Mouse (Mus musculus) olfactory bulb, adult 2 months (tissue): ENCODE measurements around the gene Sirt6.

Experiments
- CTCF ChIP-seq: fragments of 200-500 bp; IDR thresholded peaks from 2 replicates; pipeline ENCODE4 v1.5.1; 2012; ENCODE audit warnings: low read depth, mild to moderate bottlenecking, low read length, moderate library complexity; ENCODE audit not compliant: insufficient read depth
- POLR2A ChIP-seq: fragments of 200-500 bp; IDR thresholded peaks from 2 replicates; pipeline ENCODE4 v1.6.1; 2012; ENCODE audit warnings: mild to moderate bottlenecking, low read depth, low read length, moderate library complexity; ENCODE audit not compliant: insufficient read depth

DNA sequence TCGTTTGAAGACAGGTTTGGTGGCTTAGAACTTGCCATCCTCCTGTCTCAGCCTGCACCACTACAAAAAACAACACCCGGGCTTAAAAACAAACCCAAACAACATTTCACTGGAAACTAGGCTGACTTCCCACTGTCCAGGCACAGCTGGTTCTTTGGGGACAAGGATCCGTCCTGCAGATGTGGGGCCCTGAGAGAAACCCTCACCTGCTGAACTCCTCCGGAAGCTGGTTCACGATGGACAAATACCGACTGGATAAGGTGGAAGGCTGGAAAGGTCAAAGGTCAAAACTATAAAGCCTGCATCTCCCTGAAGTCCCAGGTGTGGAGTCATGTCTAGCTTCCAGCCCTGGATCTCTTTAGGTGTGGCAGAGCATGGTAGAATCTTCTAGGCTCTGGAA lies 28.7 kb downstream of the Sirt6 start:
- TF ChIP-seq CTCF (no peak), POLR2A (no peak)
